Mouse (Mus musculus): ENCODE measurements around the gene Spata5.
"Not testable (repeated sequence)": the region's sequence is repeated elsewhere in the genome, so short reads cannot be mapped to it uniquely, and the experiment has no call there.

Spata5 gene

DNA sequence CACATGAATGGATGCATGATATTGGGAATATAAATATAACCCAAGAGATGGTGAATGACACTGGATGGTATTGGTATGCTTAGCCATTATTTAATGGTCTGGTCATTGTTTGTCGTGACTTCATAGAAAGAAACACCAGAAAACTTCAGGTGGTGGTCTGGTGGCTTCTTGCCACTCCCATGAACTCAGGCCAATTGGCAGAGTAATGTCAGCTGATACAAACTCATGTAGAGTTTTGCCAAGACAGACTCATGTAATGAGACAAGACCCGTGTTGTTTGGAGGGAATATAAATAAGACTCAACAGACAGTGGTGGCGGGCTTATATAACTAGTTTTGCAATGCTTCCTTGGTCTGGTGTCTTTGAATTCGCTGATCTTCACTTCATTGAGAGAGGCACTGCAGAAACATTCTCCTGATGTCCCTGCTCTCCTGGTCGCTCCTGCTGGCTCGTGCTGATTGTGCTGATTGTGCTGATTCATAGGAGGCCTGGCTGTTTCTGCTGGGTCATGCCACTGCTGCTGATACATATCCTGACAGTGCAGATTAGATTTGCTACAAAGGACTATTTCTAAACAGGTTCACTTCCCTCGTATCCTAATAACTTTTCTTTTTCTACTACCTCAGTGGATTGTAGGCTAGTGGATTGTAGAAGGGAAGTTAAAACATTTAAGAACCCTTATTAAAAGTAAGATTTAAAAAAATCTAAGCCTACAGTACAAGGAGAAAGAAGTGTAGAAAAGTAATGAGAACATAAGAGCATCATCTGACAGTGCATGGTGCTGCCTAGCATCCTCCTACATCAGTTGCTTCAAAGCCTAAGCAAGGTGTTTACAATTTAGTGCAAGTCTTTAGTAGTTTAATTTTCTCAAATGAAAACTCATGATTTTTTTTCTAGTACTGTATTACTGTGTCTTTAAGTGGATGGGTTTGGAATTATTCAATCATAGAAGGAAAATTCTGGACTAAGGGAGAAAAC is 90.6 kb downstream of the Spata5 start:
- peak; percentile 9 to 10 for DNase-seq (ENCODE audit: low spot score in 2 of 2)

DNA sequence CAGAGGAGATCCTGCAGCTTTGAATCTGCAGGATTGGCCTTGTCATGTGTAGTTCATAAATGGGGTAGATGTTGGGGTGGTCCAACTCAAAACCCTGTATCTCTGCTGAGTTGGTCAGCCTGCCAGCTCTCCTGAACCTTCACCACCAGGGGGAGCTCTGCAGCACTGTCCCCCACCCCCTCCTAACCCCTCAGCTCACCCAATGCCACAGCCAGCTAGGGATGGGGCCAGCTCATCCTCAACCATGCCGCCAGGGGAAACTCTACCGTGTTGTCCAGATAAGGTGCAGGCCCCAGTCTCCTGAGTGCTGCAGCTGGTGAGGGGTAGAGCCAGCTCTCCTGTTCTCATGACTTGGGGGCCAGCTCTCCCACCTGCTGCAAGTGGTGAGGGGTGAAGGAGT is 95.8 kb downstream of the Spata5 start:
- DNase-seq (ENCODE audit: low spot score in 2 of 2): peak; percentile 36 to 53

DNA sequence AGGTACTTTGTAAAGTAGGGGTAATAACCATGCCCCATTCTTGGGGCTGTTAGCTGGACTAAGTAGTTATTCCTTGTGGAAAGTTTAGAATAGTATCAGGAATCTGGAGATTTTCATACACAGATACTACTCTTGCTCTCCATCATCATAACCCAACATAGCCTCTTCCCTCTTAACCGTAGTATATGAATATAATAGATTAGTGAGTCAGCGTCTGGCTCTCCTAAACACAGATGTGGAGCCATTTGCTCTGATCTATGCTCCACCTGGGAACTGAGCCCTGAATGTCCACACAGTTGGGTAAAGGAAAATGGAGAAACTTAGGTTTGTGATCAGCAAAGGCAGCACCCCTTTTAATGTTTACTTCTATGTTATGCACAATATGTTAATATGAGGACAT is 96.7 kb downstream of the Spata5 start:
- DNase-seq (ENCODE audit: low spot score in 2 of 2): no peak

GRCm38 (mm10) chr3:37518611-37519010 is 98.9 kb downstream of the Spata5 start:
- no peak for DNase-seq (ENCODE audit: low spot score in 2 of 2)

GRCm38 (mm10) chr3:37520334-37521023 is 100.8 kb downstream of the Spata5 start:
- no peak for DNase-seq (ENCODE audit: low spot score in 2 of 2)

- DNase-seq (ENCODE audit: low spot score in 2 of 2): no peak
These were observed 112.4 kb downstream of the Spata5 start for GRCm38 (mm10) chr3:37532079-37532478.

DNA sequence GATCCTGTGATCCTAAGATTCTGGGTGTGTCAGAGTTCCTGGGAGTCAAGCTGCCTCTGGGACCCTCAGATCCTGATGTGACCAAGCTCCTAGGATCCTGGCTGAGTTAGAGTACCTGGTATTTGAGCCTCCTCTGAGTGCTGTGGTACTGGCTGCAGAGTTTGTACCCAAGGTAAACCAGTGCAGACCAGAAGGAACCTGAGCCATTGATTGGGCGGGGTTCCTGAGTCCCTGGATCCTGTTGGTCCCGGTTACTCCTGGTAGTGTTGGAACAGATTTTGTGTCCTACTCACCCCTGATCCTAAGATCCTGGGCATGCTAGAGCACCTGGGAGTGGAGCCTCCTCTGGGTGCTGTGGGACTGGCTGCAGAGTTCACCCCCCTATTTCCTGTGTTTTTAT is 121.0 kb downstream of the Spata5 start:
- DNase-seq (ENCODE audit: low spot score in 2 of 2): not testable (repeated sequence)

DNA sequence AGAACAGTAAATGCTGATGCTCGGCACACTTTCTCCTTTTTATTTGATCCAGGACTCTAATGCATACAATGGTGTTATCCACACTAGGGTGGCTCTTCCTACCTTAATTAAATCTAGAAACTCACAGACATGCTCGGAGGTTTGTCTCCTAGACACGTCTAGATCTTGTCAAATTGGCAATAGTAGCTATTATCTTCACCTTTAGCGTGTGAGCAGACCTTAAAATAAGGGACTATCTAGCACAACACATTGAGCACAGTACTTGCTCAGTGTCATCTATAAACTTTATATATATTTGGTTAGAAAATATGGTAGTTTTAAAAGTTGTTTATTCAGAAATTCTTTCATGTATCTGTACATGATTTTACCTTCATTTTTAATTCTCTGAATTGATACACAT is 126.7 kb downstream of the Spata5 start:
- DNase-seq (ENCODE audit: low spot score in 2 of 2): no peak

DNA sequence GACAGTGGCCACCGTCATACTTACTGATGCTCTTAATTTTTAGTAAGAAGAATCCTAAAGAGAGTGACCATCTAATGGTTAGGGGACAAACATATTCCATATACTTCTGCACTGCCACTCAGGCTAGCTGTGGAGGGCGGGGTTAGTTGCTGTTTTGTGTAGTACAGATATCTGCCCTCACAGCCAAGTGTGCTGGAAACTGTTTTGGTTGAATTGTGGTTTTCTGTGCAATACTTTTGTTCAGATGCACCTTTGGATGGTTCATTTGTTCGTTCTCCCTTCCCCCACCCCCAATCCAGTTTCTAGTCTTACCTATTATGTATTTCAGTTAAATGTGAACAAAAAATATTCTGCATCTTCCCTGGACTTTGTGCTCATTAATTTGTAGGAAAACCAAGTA is 130.5 kb downstream of the Spata5 start:
- no peak for DNase-seq (ENCODE audit: low spot score in 2 of 2)

DNA sequence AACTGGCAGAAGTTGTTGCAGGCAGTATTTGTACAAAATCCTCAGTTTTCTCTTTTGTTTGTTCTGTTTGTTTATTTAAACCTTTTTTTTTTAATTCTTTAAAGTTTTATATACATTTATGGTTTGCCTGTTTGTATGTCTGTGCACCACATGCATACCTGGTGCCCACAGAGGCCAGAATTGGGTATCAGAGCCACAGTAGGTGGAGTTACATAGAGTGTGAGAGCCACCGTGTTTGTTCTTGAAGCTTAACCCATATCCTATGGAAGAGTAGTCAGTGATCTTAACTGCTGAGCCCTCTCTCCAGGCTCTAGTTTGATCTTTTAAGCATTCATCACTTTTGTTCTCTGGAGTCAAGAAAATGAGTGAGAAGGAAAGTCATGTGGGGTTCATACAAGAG is 130.9 kb downstream of the Spata5 start:
- no peak for DNase-seq (ENCODE audit: low spot score in 2 of 2)

DNA sequence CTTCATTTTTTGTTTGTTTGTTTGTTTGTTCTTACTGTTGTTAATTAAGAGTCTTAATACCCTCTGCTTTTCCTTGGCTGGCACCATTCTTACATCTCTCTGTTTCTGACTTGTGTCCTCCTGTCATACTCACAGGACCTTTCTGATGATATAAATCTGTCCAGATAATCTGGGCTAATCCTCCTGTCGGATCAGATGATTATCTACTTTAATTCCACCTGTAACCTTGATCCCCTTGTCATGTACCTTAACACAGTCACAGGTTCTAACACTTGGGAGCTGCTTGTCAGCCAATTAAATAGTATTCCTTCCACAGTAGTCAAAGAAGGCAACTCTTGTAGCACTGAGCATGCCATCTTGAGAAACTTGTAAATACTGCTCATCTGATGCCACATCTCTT is 131.8 kb downstream of the Spata5 start:
- DNase-seq (ENCODE audit: low spot score in 2 of 2): no peak

DNA sequence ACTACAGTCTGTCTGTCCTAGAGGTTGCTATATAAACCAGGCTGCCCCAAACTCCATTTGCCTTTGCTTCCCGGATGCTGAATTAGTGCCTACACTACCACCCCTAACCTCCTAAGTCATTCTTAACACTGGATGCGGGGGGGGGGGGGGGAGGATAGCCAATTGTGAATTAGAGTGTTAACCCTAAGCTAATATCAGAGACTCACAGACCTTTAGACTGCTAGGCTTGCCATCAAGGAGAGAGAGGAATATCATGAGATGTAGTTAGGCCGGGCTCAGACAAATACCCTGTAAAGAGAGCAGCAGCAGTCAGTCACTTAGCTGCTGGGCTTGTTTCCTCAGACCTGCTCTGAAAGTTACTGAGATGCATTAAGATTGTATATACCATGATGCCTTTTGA is 132.5 kb downstream of the Spata5 start:
- DNase-seq (ENCODE audit: low spot score in 2 of 2): no peak

GRCm38 (mm10) chr3:37553371-37554033 is 133.8 kb downstream of the Spata5 start:
- no peak for DNase-seq (ENCODE audit: low spot score in 2 of 2)

GRCm38 (mm10) chr3:37556412-37557113 is 136.9 kb downstream of the Spata5 start:
- DNase-seq (ENCODE audit: low spot score in 2 of 2): no peak

DNA sequence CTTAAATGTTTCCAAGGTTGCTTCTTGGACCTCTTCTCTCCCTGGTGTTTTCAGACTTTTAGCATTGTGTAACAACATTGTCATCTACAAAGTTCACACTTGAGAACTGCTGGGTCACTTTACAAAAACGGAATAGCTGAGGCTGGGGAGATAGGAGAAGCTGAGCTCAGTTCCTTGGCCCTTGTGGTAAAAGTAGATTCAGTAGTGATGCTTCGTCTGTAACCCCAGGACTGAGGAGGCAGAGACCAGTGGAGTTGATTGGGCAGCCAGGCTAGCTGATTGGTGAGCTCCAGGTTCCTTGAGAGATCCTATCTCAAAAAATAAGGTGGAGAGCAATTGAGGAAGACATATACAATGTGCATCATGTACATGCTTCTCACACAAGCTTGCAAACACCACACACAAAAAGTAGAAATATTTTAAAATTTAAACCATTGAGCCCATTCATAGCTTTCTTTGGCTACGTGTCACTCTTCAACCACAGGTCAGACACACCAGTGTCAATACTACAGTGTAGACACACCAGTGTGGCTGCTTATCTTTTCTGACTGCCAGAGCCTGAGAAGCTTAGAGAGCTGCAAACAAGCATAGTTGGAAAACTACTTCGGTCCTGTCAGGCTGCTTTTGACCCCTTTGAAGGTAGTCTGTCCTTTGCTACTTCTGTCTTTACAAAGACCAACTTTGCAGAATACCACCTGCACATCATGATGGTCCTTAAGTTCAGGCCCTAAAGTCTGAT is 138.2 kb downstream of the Spata5 start:
- no peak for DNase-seq (ENCODE audit: low spot score in 2 of 2)

DNA sequence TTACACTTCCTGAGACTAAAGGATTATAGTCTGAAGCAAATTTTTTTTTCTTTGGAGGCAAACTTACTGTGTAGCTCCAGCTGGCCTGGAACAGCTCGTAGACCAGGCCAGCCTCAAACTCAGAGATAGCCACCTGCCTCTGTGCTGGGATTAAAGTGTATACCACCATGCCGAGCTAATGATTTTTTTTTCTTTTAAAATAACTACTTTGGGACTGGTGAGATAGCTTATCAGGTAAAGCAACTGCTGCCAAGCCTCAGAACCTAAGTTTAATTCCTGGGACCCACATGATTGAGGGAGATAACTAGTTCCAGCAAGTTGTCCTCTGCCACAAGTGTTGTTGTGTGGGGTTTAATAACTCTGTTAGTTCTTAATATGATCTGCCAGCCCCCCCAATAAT is 139.6 kb downstream of the Spata5 start:
- DNase-seq (ENCODE audit: low spot score in 2 of 2): no peak

GRCm38 (mm10) chr3:37561466-37561865 is 141.8 kb downstream of the Spata5 start:
- no peak for DNase-seq (ENCODE audit: low spot score in 2 of 2)

- DNase-seq (ENCODE audit: low spot score in 2 of 2): no peak
These were observed 146.4 kb downstream of the Spata5 start for GRCm38 (mm10) chr3:37566097-37566496.

DNA sequence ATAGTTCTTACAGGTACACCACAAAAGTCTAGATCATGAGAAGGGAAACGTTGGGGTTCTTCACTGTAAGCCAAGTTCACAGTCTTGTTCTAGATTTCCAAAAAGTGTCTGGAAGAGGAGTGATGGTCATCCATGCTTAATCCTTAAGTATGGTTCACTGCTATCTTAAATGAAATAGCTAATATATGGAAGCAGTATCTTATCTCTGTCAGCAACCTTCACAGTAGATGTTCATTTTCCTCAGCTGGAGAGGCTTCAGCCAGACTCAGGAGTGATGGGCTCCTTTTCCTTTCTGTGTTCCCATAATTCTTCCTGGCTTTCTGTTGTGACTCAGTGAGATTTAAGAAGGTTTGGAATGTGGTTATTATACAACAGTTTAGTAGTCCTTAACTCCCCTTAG is 147.8 kb downstream of the Spata5 start:
- DNase-seq (ENCODE audit: low spot score in 2 of 2): no peak

DNA sequence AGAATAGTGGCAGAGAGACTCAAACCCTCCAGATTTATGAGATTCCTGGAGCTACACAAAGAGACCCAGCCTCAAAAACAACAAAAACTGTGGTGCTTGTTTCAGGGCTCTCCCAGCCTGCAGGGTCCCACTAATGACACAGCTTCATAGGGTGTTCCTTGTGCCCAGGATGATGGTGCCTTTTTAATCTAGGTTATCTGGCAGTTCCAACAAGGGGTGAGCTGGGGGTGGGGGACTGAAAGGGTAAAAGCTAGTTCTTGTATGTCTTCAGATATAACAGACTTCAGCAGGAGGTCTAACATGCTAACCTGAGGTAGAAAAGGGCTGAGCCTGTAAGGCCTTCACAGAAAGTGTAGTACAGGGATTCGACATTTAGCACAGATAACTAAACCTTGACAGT is 149.1 kb downstream of the Spata5 start:
- no peak for DNase-seq (ENCODE audit: low spot score in 2 of 2)

All from spleen, postnatal 14 days (tissue).